Mouse (Mus musculus) lung, adult 2 months (tissue): ENCODE data around the gene Nudt12.

Experiments used
- CTCF ChIP-seq: fragments of 200-500 bp; IDR thresholded peaks from 2 replicates; pipeline ENCODE4 v1.5.1; 2011; ENCODE audit warnings: mild to moderate bottlenecking, low read length, control low read depth; ENCODE audit not compliant: insufficient read depth
- POLR2A ChIP-seq: fragments of 200-500 bp; IDR thresholded peaks from 2 replicates; pipeline ENCODE4 v1.6.1; 2011; ENCODE audit warnings: low read depth, mild to moderate bottlenecking, control low read depth, low read length, borderline replicate concordance; ENCODE audit errors: extremely low read depth

GRCm38 (mm10) chr17:59011546-59012307, 1.4 kb downstream of the Nudt12 start:
- TF ChIP-seq POLR2A (no peak), CTCF (no peak)
